Mouse (Mus musculus) heart, embryonic 16.5 days (tissue): ENCODE measurements around the gene E2f8. TPM values are rescaled to one million over a fixed set of nuclear protein-coding genes. Genes with fewer than 3 reads are reported as not detected.

ENCODE experiments used
- ATAC-seq: fragments of 200-750 bp; cut with Nextera tagmentation; replicated peaks from 2 replicates; pipeline ENCODE4 v1.8.0; 2017; ENCODE audit warnings: moderate number of reproducible peaks; ENCODE audit not compliant: insufficient read depth, low FRiP score; ENCODE audit errors: extremely low read depth
- H3K27ac ChIP-seq: fragments of 300-500 bp; sonication (generic); 2 replicates; pipeline ENCODE4 v1.5.1; 2014; ENCODE audit warnings: mild to moderate bottlenecking, low read length, control low read depth, moderate library complexity
- H3K27me3 ChIP-seq: fragments of 300-500 bp; sonication (generic); 2 replicates; pipeline ENCODE4 v1.6.1; 2014; ENCODE audit warnings: low read length, mixed read lengths; ENCODE audit not compliant: control insufficient read depth, insufficient read depth
- H3K36me3 ChIP-seq: fragments of 300-500 bp; sonication (generic); 2 replicates; pipeline ENCODE4 v1.6.1; 2014; ENCODE audit not compliant: control insufficient read depth, insufficient read depth
- H3K4me1 ChIP-seq: fragments of 300-500 bp; sonication (generic); 2 replicates; pipeline ENCODE4 v1.6.1; 2014; ENCODE audit warnings: low read length, mixed read lengths; ENCODE audit not compliant: control insufficient read depth, insufficient read depth
- H3K4me2 ChIP-seq: fragments of 300-500 bp; sonication (generic); 2 replicates; pipeline ENCODE4 v1.6.1; 2014; ENCODE audit warnings: low read depth, mild to moderate bottlenecking, control low read depth, low read length
- H3K4me3 ChIP-seq: fragments of 300-500 bp; sonication (generic); 2 replicates; pipeline ENCODE4 v1.5.1; 2014; ENCODE audit warnings: mild to moderate bottlenecking, control low read depth, low read length
- H3K9ac ChIP-seq: fragments of 300-500 bp; sonication (generic); 2 replicates; pipeline ENCODE4 v1.6.1; 2014; ENCODE audit warnings: low read length, control low read depth
- H3K9me3 ChIP-seq: fragments of 300-500 bp; sonication (generic); replicated peaks from 2 replicates; pipeline ENCODE4 v1.6.1; 2016; ENCODE audit warnings: low read length; ENCODE audit not compliant: control insufficient read depth
- WGBS: fragments of 180-500 bp; shearing (Covaris S2); extraction: QIAGEN DNeasy Blood & Tissue Kit; methylation state at CpG from one replicate; pipeline ENCODE4 v1.1.7; 2014; 5-methylcytosine and 5-hydroxymethylcytosine counted together
- polyA plus RNA-seq: library from polyadenylated mRNA; unstranded; fragments of >200 nt; fragmentation: Nextera tagmentation; extraction: Ambion mirVana; gene quantifications from 2 replicates; pipeline ENCODE4 v1.2.1, GENCODE M21; 2015

E2f8 gene
- 15.9 and 17.7 TPM in 2 replicates for polyA plus RNA-seq

- 0% methylated on average over 41 of the region's 41 CpGs for WGBS
- H3K9me3 ChIP-seq: no peaks in the 10 kb centered on the region
- ATAC-seq: peak; percentile 87
Measured at GRCm38 (mm10) chr7:48881486-48881885, at the start of gene E2f8. E2f8 (minus strand) TSS chr7:48881596.

GRCm38 (mm10) chr7:48930399-48930798, 49.0 kb upstream of the E2f8 start:
- Histone ChIP-seq H3K4me3 (no peak overlapping the region), H3K4me1 (peaks cover 3% of the 10 kb centered on the region), H3K27ac (no peak overlapping the region), H3K9me3 (no peaks in the 10 kb centered on the region), H3K4me2 (no peak overlapping the region), H3K27me3 (no peaks in the 10 kb centered on the region), H3K9ac (no peak overlapping the region), H3K36me3 (no peaks in the 10 kb centered on the region)
- ATAC-seq: no peak
- WGBS: 71% methylated on average over 5 of the region's 5 CpGs

More at GRCm38 (mm10) chr7:48881486-48881885, at the start of gene E2f8:
- H3K4me2 ChIP-seq: peak within 1 kb of the TSS; percentile 87
- peaks cover 10% of the 10 kb centered on the region for H3K36me3 ChIP-seq
- H3K27ac ChIP-seq: peak within 1 kb of the TSS; percentile 79
- peaks cover 21% of the 10 kb centered on the region for H3K4me1 ChIP-seq
- H3K27me3 ChIP-seq: no peaks in the 10 kb centered on the region
- H3K9ac ChIP-seq: peak within 1 kb of the TSS; percentile 87
- H3K4me3 ChIP-seq: peak within 1 kb of the TSS; percentile 80

- Histone ChIP-seq H3K9me3 (no peaks in the 10 kb centered on the region), H3K4me2 (no peak overlapping the region), H3K36me3 (no peaks in the 10 kb centered on the region), H3K9ac (no peak overlapping the region), H3K27me3 (no peaks in the 10 kb centered on the region), H3K4me3 (no peak overlapping the region), H3K4me1 (peaks cover 10% of the 10 kb centered on the region), H3K27ac (no peak overlapping the region)
- WGBS: 7% methylated on average over 3 of the region's 3 CpGs
- peak; percentile 58; the same call in 1 of the 2 replicates for ATAC-seq
Measured at GRCm38 (mm10) chr7:48928364-48928763, 47.0 kb upstream of the E2f8 start.

GRCm38 (mm10) chr7:48925214-48925613, 43.8 kb upstream of the E2f8 start:
- no peaks in the 10 kb centered on the region for H3K36me3 ChIP-seq
- peaks cover 10% of the 10 kb centered on the region for H3K4me1 ChIP-seq
- no peaks in the 10 kb centered on the region for H3K9me3 ChIP-seq
- H3K4me3 ChIP-seq: no peak overlapping the region
- peak; percentile 68 for ATAC-seq
- peak overlapping the region; percentile 60 for H3K27ac ChIP-seq
- H3K4me2 ChIP-seq: no peak overlapping the region
- no peaks in the 10 kb centered on the region for H3K27me3 ChIP-seq
- 18% methylated on average over 3 of the region's 3 CpGs for WGBS
- H3K9ac ChIP-seq: no peak overlapping the region

- H3K27ac ChIP-seq: no peak overlapping the region
- no peaks in the 10 kb centered on the region for H3K36me3 ChIP-seq
- ATAC-seq: no peak
- no peak overlapping the region for H3K9ac ChIP-seq
- H3K9me3 ChIP-seq: no peaks in the 10 kb centered on the region
- H3K4me3 ChIP-seq: no peak overlapping the region
- WGBS: 71% methylated on average over 10 of the region's 10 CpGs
- no peak overlapping the region for H3K4me2 ChIP-seq
- H3K4me1 ChIP-seq: peaks cover 10% of the 10 kb centered on the region
- no peaks in the 10 kb centered on the region for H3K27me3 ChIP-seq
Measured at GRCm38 (mm10) chr7:48923620-48924019, 42.2 kb upstream of the E2f8 start.

- no peak for ATAC-seq
- Histone ChIP-seq H3K27me3 (no peaks in the 10 kb centered on the region), H3K27ac (no peak overlapping the region), H3K9ac (no peak overlapping the region), H3K4me3 (no peak overlapping the region), H3K4me2 (no peak overlapping the region), H3K9me3 (no peaks in the 10 kb centered on the region), H3K4me1 (peaks cover 4% of the 10 kb centered on the region; the same call in 1 of the 2 replicates), H3K36me3 (no peaks in the 10 kb centered on the region)
- WGBS: 66% methylated on average over 11 of the region's 11 CpGs
Measured at GRCm38 (mm10) chr7:48918389-48918788, 37.0 kb upstream of the E2f8 start.

- no peaks in the 10 kb centered on the region for H3K36me3 ChIP-seq
- no peak overlapping the region for H3K4me2 ChIP-seq
- H3K9me3 ChIP-seq: no peaks in the 10 kb centered on the region
- peaks cover 4% of the 10 kb centered on the region; the same call in 1 of the 2 replicates for H3K4me1 ChIP-seq
- H3K27me3 ChIP-seq: no peaks in the 10 kb centered on the region
- H3K9ac ChIP-seq: no peak overlapping the region
- ATAC-seq: no peak
- no peak overlapping the region for H3K4me3 ChIP-seq
- H3K27ac ChIP-seq: peak overlapping the region; percentile 26; the same call in 1 of the 2 replicates
- 45% methylated on average over 5 of the region's 5 CpGs for WGBS
Measured at GRCm38 (mm10) chr7:48917988-48918387, 36.6 kb upstream of the E2f8 start.

- 28% methylated on average over 5 of the region's 5 CpGs for WGBS
- peak overlapping the region; percentile 26; the same call in 1 of the 2 replicates for H3K27ac ChIP-seq
- no peaks in the 10 kb centered on the region for H3K27me3 ChIP-seq
Measured at GRCm38 (mm10) chr7:48917463-48917862, 36.1 kb upstream of the E2f8 start.

GRCm38 (mm10) chr7:48914630-48915506, 33.5 kb upstream of the E2f8 start:
- no peak for ATAC-seq
- Histone ChIP-seq H3K4me1 (peaks cover 4% of the 10 kb centered on the region; the same call in 1 of the 2 replicates), H3K27ac (no peak overlapping the region), H3K9me3 (no peaks in the 10 kb centered on the region), H3K36me3 (no peaks in the 10 kb centered on the region), H3K4me3 (no peak overlapping the region), H3K4me2 (no peak overlapping the region), H3K27me3 (no peaks in the 10 kb centered on the region), H3K9ac (no peak overlapping the region)
- WGBS: 75% methylated on average over 12 of the region's 12 CpGs

More at GRCm38 (mm10) chr7:48917463-48917862, 36.1 kb upstream of the E2f8 start:
- no peak overlapping the region for H3K4me3 ChIP-seq
- no peaks in the 10 kb centered on the region for H3K9me3 ChIP-seq
- H3K9ac ChIP-seq: no peak overlapping the region
- peak; percentile 45 for ATAC-seq
- peaks cover 4% of the 10 kb centered on the region; the same call in 1 of the 2 replicates for H3K4me1 ChIP-seq
- H3K4me2 ChIP-seq: no peak overlapping the region
- H3K36me3 ChIP-seq: no peaks in the 10 kb centered on the region
